Mouse (Mus musculus) embryonic fibroblast, embryonic 13.5 days (primary cell): ENCODE results near the gene Tcf7l1.

Source experiments
- CTCF ChIP-seq: IDR thresholded peaks from 2 replicates; pipeline ENCODE4 v1.5.1; 2011; ENCODE audit warnings: mild to moderate bottlenecking, control low read depth, low read length, moderate library complexity, borderline replicate concordance; ENCODE audit not compliant: insufficient read depth
- POLR2A ChIP-seq: IDR thresholded peaks from 2 replicates; pipeline ENCODE4 v1.6.1; 2011; ENCODE audit warnings: low read depth, mild to moderate bottlenecking, control low read depth, low read length, moderate library complexity

GRCm38 (mm10) chr6:72690001-72690400, 99.1 kb downstream of the Tcf7l1 start:
- no peak for TF ChIP-seq CTCF
- no peak for TF ChIP-seq POLR2A
